Mouse (Mus musculus) heart, adult 2 months (tissue): Measurements from ENCODE around the gene Amigo1. TPM values are rescaled to one million over a fixed set of nuclear protein-coding genes. Genes with fewer than 3 reads are reported as not detected.

Experiments used
- DNase-seq, 2 experiments: peaks; one replicate each; pipeline ENCODE4 v3.0.0; 2021
- H3K27ac ChIP-seq: fragments of 200-600 bp; 2 replicates; pipeline ENCODE4 v1.8.1; 2022
- H3K27me3 ChIP-seq: fragments of 200-500 bp; 2 replicates; pipeline ENCODE4 v1.6.1; 2012; ENCODE audit warnings: mild to moderate bottlenecking, low read length, inconsistent platforms, mixed read lengths; ENCODE audit not compliant: control insufficient read depth, insufficient read depth
- H3K36me3 ChIP-seq: fragments of 200-500 bp; 2 replicates; pipeline ENCODE4 v1.6.1; 2012; ENCODE audit warnings: low read length, inconsistent platforms; ENCODE audit not compliant: control insufficient read depth, insufficient read depth
- H3K4me1 ChIP-seq: fragments of 200-500 bp; 2 replicates; pipeline ENCODE4 v1.6.1; 2011; ENCODE audit warnings: low read length; ENCODE audit not compliant: control insufficient read depth, insufficient read depth
- H3K4me3 ChIP-seq: fragments of 200-600 bp; 2 replicates; pipeline ENCODE4 v1.8.1; 2022
- H3K79me2 ChIP-seq: fragments of 200-500 bp; replicated peaks from 2 replicates; pipeline ENCODE4 v1.6.1; 2012; ENCODE audit warnings: mild to moderate bottlenecking, inconsistent platforms, low read length, moderate library complexity, mixed read lengths; ENCODE audit not compliant: control insufficient read depth, insufficient read depth
- H3K9ac ChIP-seq: fragments of 200-500 bp; 2 replicates; pipeline ENCODE4 v1.6.1; 2012; ENCODE audit warnings: low read depth, mild to moderate bottlenecking, control low read depth, inconsistent platforms, low read length, mixed read lengths
- CTCF ChIP-seq: fragments of 200-600 bp; IDR thresholded peaks from 2 replicates; pipeline ENCODE4 v1.8.1; 2022; ENCODE audit warnings: antibody characterized with exemption, mild to moderate bottlenecking, moderate library complexity
- EP300 ChIP-seq: fragments of 200-500 bp; IDR thresholded peaks from 2 replicates; pipeline ENCODE4 v1.6.1; 2011; ENCODE audit warnings: low read depth, low read length, control low read depth; ENCODE audit not compliant: insufficient read depth
- POLR2A ChIP-seq: fragments of 200-500 bp; IDR thresholded peaks from 2 replicates; pipeline ENCODE4 v1.6.1; 2011; ENCODE audit warnings: mild to moderate bottlenecking, low read depth, low read length, control low read depth; ENCODE audit not compliant: insufficient read depth
- WGBS: fragments of 180-500 bp; shearing (Covaris S2); methylation state at CpG from one replicate; pipeline ENCODE4 v1.1.7; 2018; 5-methylcytosine and 5-hydroxymethylcytosine counted together
- intact Hi-C: fragments of 180-260 bp; cut with DNase I; formaldehyde crosslinking; loops from one replicate; pipeline ENCODE4 v1.15.1; 2025
- long read RNA-seq: library from polyadenylated mRNA; stranded (forward); transcript quantifications from one replicate; pipeline ENCODE4 v2.0.0, GENCODE M21; 2021
- polyA plus RNA-seq: library from polyadenylated mRNA; depleted of rRNA; stranded (reverse); fragments of >200 nt; gene quantifications from 2 replicates; pipeline ENCODE4 v1.2.3, GENCODE M21; 2012; rRNA removed
- total RNA-seq, 2 experiments: library from RNA; stranded (reverse); gene quantifications; 2 replicates each; pipeline ENCODE4 v1.2.3; 2021

Gene Amigo1
- 10 to 100 TPM; 16.8 to 17.7 TPM for total RNA-seq
- polyA plus RNA-seq, result 16.4 and 18.6 TPM in 2 replicates
- long read RNA-seq, full-length matches to known transcripts, result 6 of 20 reads
- long read RNA-seq, partial matches to known transcripts, result 1 of 20 reads
- long read RNA-seq, other reads (novel, unspliced or antisense), result 13 of 20 reads

GRCm38 (mm10) chr3:108186098-108187047, at the start of gene Amigo1:
Gene Amigo1 (plus strand): TSS chr3:108186335.
- WGBS, result 6% methylated on average over 87 of the region's 100 CpGs
- Histone ChIP-seq H3K27me3 (0 out of 2 replicates have a peak, but pooled peaks cover 2% of the 10 kb centered on the region), H3K79me2 (no peaks in the 10 kb centered on the region), H3K27ac (peak within 1 kb of the TSS; percentile 41), H3K9ac (peak within 1 kb of the TSS; percentile 99), H3K36me3 (no peaks in the 10 kb centered on the region), H3K4me3 (peak within 1 kb of the TSS; percentile 80), H3K4me1 (peaks cover 6% of the 10 kb centered on the region; the same call in 1 of the 2 replicates)
- intact Hi-C loops, result no loop called here
- no peak for TF ChIP-seq POLR2A
- no peak for TF ChIP-seq EP300
- TF ChIP-seq CTCF, result no peak
- peak; percentile 77 to 80 for DNase-seq

GRCm38 (mm10) chr3:108139113-108139512, 47.0 kb upstream of the Amigo1 start:
- intact Hi-C loops, result no loop called here
- WGBS, result 71% methylated on average over 1 of the region's 1 CpGs
- no peak overlapping the region for H3K27ac ChIP-seq

GRCm38 (mm10) chr3:108140786-108141185, 45.3 kb upstream of the Amigo1 start:
- no peak overlapping the region for H3K4me3 ChIP-seq
- H3K27ac ChIP-seq, result no peak overlapping the region
- 64% methylated on average over 4 of the region's 4 CpGs for WGBS
- intact Hi-C loops, result no loop called here
- H3K4me1 ChIP-seq, result peaks cover 4% of the 10 kb centered on the region
- H3K79me2 ChIP-seq, result peaks cover 13% of the 10 kb centered on the region
- TF ChIP-seq CTCF (no peak), EP300 (no peak), POLR2A (no peak)
- H3K36me3 ChIP-seq, result peaks cover 3% of the 10 kb centered on the region; the same call in 1 of the 2 replicates
- no peak overlapping the region for H3K9ac ChIP-seq
- DNase-seq, result no peak
- no peaks in the 10 kb centered on the region for H3K27me3 ChIP-seq

More at GRCm38 (mm10) chr3:108139113-108139512, 47.0 kb upstream of the Amigo1 start:
- no peaks in the 10 kb centered on the region for H3K27me3 ChIP-seq
- H3K79me2 ChIP-seq, result peaks cover 15% of the 10 kb centered on the region
- H3K36me3 ChIP-seq, result peaks cover 5% of the 10 kb centered on the region; the same call in 1 of the 2 replicates
- peaks cover 6% of the 10 kb centered on the region for H3K4me1 ChIP-seq
- H3K9ac ChIP-seq, result no peak overlapping the region
- DNase-seq, result no peak
- no peak overlapping the region for H3K4me3 ChIP-seq
- TF ChIP-seq EP300 (no peak), POLR2A (no peak), CTCF (no peak)

- under 1% methylated on average over 63 of the region's 63 CpGs for WGBS
- intact Hi-C loops, result loop anchor here (2.0 to 5.0 kb wide), 4 partner anchors 61 to 448 kb away; partner anchors contain the start of gene Ahcyl1
- peaks cover 3% of the 10 kb centered on the region; the same call in 1 of the 2 replicates for H3K36me3 ChIP-seq
- peak within 1 kb of the TSS; percentile 95 for H3K4me3 ChIP-seq
- no peaks in the 10 kb centered on the region for H3K27me3 ChIP-seq
- H3K4me1 ChIP-seq, result peaks cover 6% of the 10 kb centered on the region
- H3K27ac ChIP-seq, result peak within 1 kb of the TSS; percentile 96
- TF ChIP-seq POLR2A (peak; percentile 96), EP300 (0 out of 2 replicates have a peak, but pooled peaks have one; percentile 8), CTCF (peak; percentile 41)
- peak within 1 kb of the TSS; percentile 96 for H3K9ac ChIP-seq
- DNase-seq, result peak; percentile 92 to 94
- peaks cover 2% of the 10 kb centered on the region for H3K79me2 ChIP-seq
Measured at GRCm38 (mm10) chr3:108145534-108146445, 40.3 kb upstream of the Amigo1 start, which contains the start of gene Gnai3. Gene Gnai3 (minus strand): TSS chr3:108146146.

- peaks cover 2% of the 10 kb centered on the region for H3K79me2 ChIP-seq
- H3K4me3 ChIP-seq, result peak overlapping the region; percentile 95
- 52% methylated on average over 5 of the region's 5 CpGs for WGBS
- intact Hi-C loops, result loop anchor here (1.0 to 5.0 kb wide), 5 partner anchors 62 to 449 kb away; partner anchors contain the start of gene Ahcyl1
- no peaks in the 10 kb centered on the region for H3K27me3 ChIP-seq
- H3K4me1 ChIP-seq, result peaks cover 6% of the 10 kb centered on the region
- peak overlapping the region; percentile 41 for H3K9ac ChIP-seq
- TF ChIP-seq EP300, result no peak
- no peak for TF ChIP-seq CTCF
- no peak for TF ChIP-seq POLR2A
- no peak for DNase-seq
- H3K27ac ChIP-seq, result peak overlapping the region; percentile 96
- H3K36me3 ChIP-seq, result peaks cover 3% of the 10 kb centered on the region; the same call in 1 of the 2 replicates
Measured at GRCm38 (mm10) chr3:108146671-108147070, 39.5 kb upstream of the Amigo1 start.
